Mouse (Mus musculus): ENCODE measurements around the gene Rptor.

Rptor gene

DNA sequence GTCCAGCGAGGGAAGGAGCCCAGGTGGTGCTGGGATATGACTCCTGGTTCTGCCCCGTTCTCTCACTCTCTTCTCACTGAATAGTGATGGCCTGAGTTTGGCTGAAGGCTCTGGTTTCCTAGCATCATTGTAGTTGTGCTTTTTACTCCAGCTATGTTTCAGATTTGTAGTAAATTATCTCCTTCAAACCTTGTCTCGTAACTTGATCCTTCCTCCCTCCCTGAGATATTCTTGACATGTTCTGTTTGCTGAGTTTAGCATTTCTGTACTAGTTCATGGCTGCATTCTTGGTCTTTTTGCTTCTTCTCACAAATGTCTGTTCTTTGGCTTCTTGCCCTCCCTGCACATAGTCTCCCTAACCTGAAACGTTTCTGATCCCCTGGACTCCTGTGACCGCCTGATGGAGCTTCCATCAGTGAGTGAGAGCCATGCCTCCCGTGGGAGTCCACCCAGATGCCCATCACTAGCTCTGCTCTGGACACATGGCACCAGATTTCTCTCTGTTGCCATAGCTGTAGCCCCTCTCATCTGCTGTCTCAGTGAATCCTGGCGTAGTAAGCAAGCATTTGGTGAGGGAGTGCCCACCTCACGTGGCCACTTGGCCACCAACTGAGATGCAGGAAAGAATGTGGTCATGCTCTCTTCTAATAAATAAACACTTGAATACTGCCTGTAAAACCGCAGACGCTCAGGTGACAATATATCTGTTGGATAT, 91.6 kb downstream of the Rptor start:
- DNase-seq: no peak

- DNase-seq: no peak
These were observed 93.7 kb downstream of the Rptor start for GRCm38 (mm10) chr11:119696401-119696800.

GRCm38 (mm10) chr11:119705381-119706066, 102.8 kb downstream of the Rptor start:
- DNase-seq: no peak

- DNase-seq: no peak
These were observed 104.6 kb downstream of the Rptor start for GRCm38 (mm10) chr11:119707259-119707658.

DNA sequence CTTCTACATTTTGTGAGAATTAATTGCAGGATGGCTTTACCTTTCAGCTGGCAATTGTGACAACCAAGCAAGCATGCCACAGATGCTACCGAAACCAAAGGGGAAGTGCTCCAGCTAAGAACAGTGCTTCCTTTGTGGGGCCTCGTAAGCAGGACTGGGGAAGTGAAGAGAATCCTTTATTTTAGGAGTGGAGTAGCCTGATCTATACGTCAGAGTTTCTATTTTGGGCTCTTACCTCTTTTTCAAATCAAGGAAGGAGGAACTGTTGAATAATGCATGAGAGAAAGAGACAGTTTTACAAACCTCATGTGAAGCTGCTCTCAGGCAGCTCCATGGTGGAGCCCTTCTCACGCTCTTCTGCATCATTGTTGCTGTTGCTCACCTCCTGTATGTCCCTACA, 106.5 kb downstream of the Rptor start:
- no peak for DNase-seq

DNA sequence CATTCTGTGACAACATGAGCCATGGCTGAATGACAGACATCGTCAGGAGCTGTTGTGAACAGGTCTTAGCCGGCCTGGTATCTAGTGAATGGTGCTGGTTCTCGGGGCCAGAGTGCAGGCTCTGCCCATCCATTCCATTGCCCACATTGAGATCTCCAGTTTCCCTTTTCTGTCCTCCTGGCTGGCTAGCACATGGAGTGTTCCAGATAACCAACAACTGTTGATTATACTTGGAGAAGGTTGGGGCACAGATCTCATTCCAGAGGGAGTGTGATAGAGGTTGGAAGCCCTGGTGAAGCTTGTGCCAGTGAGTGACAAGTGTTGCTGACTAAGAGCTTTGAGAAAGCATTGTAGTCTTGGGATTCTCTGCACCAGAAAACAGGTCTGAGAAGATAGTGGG, 107.6 kb downstream of the Rptor start:
- no peak for DNase-seq

DNA sequence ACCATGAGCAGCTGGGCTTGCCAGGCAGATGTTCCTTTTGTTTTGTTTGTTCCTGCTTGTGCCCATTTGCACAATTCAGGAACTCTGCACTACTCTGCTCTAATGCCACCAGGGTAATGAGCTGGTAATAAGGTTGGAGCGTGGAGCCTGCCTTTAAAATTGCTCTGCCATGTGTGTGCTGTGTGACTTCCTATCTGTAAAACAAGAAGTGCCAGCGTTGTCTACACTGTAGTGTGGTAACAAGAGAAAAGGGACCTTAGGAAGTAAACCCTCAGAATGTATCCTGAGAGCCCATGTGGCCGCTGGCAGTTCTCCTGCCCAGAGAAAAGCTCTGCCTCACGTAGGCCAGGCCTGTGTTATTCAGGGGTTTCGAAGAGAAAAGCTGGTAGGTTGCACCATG, 108.1 kb downstream of the Rptor start:
- no peak for DNase-seq

GRCm38 (mm10) chr11:119715437-119715836, 112.7 kb downstream of the Rptor start:
- DNase-seq: no peak

- DNase-seq: no peak
These were observed 113.3 kb downstream of the Rptor start for GRCm38 (mm10) chr11:119715841-119716596.

DNA sequence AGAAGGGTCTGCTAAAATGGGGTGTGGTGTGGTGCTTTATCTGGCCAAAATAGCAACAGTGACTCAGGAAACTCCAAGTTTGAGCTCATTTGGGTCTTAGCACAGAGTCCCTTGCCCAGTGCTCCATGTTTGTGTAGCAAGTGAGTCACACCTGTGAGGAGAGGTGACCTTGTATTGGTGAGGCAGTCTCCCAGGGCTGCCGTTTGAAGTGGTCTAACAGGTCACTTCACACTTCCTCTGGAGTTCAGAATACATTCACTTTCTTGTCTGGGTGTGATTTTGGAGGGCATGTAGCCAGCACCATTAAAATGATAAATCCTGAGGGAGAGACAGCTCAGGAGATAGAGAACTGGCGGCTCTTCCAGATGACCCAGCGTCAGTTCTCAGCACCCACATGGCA, 115.4 kb downstream of the Rptor start:
- DNase-seq: no peak

GRCm38 (mm10) chr11:119720101-119721048, 117.7 kb downstream of the Rptor start:
- DNase-seq: no peak

DNA sequence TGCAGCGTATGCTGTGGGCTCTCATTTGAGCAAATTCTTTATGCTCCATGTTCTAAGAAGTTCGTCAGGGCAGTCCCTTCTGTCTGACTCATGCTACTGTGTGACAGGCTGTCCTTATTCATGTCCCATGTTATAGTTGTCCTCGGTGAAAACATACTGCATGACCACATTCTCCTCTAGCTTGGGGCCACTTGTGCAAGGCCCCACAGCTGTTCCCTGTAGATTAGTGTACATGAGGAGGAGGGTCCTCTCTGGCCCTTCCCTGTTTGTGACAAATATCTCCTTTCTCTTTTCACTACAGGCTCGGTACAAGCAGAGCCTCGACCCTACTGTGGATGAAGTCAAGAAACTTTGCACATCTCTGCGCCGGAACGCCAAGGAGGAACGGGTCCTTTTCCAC, 122.0 kb downstream of the Rptor start:
- DNase-seq: no peak

GRCm38 (mm10) chr11:119731382-119731781, 128.7 kb downstream of the Rptor start:
- DNase-seq: no peak

- DNase-seq: no peak
These were observed 129.7 kb downstream of the Rptor start for GRCm38 (mm10) chr11:119732362-119732761.

DNA sequence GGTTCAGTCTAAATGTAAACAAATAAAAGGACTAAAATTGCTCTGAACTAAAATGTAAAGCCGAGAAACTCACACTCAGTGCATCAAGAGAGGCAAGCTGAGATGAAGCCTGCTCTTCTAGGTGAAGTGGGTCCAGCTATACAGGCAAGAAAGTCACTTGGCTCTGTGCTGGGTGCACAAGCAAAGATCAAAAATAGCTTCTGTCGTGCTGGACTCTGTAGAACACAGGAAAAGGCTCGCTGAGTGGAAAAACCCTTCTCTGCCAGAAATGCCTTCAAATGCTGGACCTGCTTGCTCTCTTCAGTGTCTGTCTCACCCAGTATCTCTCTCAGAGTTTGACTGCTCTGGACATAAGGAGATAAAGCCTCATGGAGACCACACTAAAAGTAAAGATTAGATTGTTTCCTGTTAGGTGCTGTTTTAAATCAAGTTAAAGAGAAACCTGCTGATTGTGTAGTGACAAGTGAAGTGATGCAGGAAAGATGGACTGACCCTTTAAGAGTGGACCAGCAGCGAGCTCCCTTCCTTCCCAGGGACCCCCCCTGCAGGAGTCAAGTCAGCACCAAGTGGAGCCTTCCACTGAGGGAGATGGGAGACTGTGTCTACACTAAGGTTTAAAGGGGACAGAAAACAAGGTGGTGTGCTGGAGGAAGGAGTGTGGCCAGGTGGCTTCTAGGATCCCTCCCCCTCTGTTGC, 130.4 kb downstream of the Rptor start:
- no peak for DNase-seq

GRCm38 (mm10) chr11:119733657-119733990, 130.9 kb downstream of the Rptor start:
- no peak for DNase-seq

DNA sequence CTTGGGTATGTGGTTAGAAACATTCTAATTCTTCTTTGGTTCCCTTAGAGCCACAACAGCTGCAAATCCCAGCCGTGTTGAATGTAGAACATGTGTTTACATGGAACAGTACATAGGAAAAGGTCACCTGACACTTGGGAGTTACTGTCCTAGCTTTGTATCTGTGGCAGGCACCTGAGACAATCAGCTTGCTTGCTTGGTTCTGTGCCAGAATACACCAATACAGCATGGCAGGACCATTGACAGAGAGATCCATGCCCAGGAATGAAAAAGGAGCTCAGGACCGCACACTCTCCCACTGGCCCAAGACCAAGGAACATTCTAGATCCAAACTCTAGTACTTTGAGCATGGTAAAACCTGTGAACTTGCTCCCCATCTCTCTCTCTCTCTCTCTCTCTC, 132.4 kb downstream of the Rptor start:
- no peak for DNase-seq

GRCm38 (mm10) chr11:119738990-119739846, 136.5 kb downstream of the Rptor start:
- DNase-seq: no peak

GRCm38 (mm10) chr11:119741401-119741800, 138.7 kb downstream of the Rptor start:
- DNase-seq: no peak

DNA sequence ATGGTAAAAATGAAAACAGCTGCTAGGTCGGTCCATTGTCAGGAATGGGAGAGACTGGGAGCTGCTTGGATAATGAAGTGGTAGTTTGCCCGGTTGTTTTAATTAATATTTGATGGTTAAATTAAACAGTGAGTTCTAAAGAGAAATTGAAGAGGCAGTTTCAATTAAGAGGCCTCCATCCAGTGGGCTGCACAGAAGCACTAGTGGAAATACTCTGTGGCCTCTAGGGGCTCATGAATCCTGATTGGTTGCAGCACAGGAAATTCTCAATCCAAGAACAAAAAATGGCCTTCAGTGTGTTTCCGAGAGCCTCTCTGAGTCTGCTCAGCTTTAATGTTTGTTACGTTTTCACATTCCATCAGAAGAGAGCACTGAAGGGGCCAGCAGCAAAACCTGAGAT, 141.7 kb downstream of the Rptor start:
- no peak for DNase-seq

DNA sequence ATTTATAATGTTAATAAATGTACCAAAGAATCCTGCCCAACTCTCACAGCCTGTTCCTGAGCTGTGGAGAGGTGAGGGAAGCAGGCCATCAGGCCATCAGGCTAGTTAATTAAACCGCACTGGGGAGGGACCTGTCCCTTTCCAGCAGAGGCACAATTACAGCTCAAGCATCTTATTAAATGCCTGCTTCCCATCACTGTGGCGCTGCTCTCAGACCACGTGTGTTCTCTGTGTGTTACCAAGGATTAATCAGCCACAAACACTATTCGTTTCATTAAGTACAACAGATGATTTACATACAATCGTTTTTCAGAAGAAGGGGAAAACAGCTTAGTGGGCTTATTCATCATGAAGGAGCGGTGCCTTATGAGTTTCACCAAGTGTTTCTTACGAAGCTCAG, 142.6 kb downstream of the Rptor start:
- DNase-seq: no peak

All from thymus, postnatal 36 days (tissue).